Mouse (Mus musculus) testis, postnatal 10 days (tissue): ENCODE results near the gene Kif3c.
A peak's percentile ranks its signal among the peaks of the same experiment; 100 is the strongest.
"Not testable (repeated sequence)": the region's sequence is repeated elsewhere in the genome, so short reads cannot be mapped to it uniquely, and the experiment has no call there.

Experiments
- DNase-seq: peaks from one replicate; pipeline ENCODE4 v3.0.0; 2021; ENCODE audit warnings: low spot score

Gene Kif3c

GRCm38 (mm10) chr12:3370979-3371925 is 6.3 kb downstream of the Kif3c start:
- DNase-seq: no peak

DNA sequence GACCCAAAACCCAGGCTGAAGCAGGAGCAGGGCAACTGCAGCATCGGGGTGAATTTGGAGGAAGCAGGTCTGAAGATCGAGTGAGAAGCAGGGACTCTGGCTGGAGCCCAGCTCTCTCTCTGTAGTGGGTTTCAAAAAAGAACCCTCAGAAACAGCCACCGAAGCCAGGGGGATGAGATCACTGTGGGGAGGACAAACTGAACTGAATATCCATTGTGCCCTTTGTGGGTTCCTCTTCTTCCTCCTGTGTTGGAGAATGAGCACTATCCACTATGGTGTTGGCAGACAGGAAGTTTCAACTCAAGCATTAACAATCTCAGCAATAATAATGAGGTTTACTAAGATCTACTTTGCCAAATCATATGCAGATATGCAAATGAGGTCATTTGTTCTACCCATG is 7.1 kb downstream of the Kif3c start:
- DNase-seq: no peak

GRCm38 (mm10) chr12:3373566-3373965 is 8.6 kb downstream of the Kif3c start:
- no peak for DNase-seq

- DNase-seq: no peak
Observed at GRCm38 (mm10) chr12:3374552-3374951, 9.6 kb downstream of the Kif3c start.

DNA sequence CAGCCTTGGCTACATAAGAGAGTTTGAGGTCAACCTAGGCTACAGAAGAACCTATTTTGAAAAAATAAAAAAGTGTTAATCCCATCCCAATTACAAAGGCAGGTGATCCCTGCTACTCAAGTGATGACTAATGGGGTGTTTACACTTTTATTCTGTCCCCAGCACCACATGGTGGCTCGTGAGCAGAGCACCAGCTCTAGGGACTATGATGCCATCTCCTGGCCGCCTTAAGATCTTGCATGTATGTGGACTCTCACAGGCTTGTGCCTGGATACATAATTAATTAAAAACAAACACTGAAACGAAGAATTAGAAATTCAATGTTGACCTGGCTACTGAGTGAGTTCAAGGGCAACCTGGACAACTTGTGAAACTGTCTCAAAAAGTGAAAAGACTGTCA is 12.3 kb downstream of the Kif3c start:
- no peak for DNase-seq

DNA sequence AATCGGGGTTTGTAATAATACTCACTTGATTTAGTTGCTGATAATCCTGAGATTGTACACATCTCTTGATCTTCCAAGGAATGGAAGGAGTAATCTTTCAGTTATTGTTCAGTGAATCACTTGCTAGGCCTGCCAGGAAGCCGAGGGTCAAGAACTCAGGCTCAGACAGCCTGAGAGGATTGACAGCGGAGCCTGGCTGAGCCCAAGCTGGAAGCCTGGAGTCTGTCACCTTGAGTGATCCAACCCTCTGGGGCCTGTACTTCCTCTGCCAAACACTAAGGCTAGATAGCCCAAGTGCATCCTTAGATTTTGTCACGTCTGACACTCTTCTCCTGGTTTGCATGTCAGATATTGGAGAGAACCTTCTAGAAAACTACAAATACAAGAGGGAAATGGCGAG is 12.8 kb downstream of the Kif3c start:
- no peak for DNase-seq

DNA sequence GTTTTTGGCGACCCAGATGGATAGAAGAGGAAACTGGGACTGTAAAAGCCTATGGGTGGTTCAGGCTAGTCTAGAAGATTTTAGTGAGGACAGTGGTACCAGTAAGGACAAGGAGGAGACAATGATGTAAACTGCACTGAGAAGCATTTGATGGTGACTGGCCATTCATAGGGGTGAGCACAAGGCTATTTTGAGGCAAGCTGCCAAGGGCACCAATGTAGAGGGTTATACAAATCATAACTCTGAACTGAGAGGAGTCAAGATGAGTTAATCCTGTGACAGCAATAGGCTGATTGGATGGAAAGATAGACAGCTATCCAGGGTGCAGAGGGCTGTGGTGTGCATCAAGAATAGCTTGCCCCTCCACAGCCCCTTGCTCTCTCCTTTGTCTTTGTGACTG is 19.9 kb downstream of the Kif3c start:
- DNase-seq: no peak

DNA sequence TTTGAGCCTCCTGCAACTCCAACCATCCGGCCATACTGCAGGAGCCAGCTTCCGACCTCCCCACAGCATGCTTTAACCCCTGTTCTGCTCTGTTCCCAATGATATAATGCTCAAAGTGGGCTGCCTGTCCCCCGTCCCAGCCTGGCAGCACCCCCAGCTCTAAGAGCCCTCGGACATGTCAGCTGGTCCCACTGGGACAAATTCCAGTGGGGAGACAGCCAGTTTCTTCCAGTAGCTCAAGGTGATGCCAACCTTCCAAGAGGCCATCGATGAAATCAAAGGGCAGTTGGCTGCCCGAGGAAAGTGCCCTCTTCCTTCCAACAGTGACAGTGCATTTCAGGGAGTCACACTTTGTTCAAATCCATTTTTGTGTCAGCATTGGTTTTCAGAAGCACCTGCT is 20.3 kb downstream of the Kif3c start:
- DNase-seq: no peak

GRCm38 (mm10) chr12:3385940-3386339 is 21.0 kb downstream of the Kif3c start:
- no peak for DNase-seq

- no peak for DNase-seq
Observed at GRCm38 (mm10) chr12:3387891-3388290, 23.0 kb downstream of the Kif3c start.

DNA sequence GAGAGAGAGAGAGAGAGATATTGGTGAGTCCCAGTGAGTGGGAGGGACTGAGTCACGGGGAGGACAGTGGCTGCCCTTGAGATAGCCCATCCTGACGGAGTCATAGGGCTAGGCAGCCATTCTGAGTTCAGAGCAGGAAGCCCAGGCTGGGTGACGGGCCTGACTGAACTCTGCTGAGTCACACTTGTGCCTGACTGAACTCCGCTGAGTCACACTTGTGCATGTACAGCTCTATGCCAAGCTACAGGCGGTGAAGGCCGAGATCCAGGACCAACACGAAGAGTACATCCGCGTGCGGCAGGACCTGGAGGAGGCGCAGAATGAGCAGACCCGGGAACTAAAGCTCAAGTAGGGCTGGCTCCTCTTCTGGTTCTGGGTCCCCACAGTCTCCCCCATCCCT is 24.5 kb downstream of the Kif3c start:
- DNase-seq: no peak

DNA sequence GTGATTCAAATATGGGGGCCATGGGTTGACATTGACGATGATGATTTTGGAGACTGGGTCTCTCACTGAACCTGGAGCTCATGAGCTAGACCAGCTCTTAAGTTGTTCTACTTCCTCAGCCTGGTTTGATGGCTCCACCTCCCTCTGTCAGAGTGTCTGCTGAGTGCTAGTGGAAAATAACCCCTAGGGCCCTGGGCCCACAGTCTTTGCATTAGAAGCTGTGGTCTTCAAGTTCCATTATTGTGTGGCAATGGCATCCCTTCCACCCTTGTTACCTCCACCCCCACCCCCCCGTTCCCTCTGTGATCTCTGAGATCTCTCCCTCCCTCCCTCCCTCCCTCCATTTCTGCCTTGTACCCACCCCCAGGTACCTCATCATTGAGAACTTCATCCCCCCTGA is 25.1 kb downstream of the Kif3c start:
- DNase-seq: no peak

DNA sequence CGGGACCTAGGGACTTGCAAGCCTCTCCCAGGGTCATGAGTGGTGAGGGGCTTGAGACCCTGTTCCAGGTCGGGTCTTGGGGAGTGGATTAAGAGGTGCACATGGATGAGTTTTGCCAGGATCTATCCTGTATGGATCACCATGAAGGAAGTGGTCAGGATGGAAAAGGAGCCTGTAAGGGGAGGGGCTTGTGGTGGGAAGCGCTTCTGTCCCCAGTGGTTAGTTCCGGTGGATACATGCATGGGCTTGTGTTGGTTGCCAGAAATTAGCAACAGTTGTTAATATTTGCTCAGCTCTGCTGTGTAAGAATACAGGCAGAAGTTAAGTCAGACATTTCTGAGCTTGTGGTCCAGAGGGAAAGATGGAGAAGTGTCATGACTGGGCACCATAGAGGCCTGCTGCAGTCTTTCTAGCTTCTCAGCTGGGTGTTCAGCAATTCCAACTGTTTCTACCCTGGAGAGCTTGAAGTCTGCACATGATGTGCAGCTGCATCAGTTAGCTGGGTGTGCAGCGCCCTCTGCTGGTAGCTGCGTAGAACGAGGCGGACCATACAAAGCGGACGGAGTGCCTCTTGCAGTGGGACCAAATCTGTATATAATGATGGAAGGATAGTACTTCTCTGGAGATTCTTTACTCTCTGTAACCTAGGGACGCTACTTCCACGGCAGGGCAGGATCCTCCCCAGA is 25.8 kb downstream of the Kif3c start:
- DNase-seq: peak; percentile 94

DNA sequence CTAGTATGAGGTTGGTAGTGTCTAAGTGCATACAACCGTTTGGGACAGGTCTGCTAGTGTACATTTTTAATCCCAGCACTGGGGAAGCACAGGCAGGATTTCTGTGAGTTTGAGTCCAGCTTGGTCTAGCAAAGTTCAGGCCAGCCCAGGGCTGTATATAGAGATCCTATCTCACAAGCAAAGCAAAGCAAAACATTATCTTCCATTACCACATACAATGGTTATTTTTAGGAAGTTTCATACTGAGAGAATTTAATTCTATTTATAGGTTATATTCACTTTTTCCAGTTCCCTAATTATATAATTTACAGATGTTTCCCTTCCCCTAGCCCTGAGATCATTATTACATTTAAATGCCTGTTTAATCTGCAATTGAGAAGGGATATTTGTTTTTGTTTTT is 26.3 kb downstream of the Kif3c start:
- no peak for DNase-seq

GRCm38 (mm10) chr12:3393140-3393539 is 28.2 kb downstream of the Kif3c start:
- no peak for DNase-seq

DNA sequence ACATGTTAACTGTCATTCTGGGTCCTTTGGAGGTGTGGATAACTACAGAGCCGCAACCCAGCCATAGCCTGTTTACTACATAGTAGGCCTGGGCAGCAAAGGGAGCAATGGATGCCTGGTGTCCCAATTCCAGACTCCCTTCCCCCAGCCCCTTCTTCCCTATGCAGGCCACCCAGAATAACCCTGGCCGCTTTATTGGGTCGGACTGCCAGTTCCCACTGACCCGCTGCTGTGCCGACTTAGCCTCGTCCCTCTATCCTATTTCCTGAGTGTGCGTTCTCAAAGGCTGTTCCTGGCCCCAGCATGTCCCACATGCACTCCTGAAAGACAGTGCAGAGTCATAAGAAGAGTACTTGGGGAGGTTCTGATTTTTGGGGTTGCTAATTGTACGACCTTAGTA is 32.0 kb downstream of the Kif3c start:
- DNase-seq: no peak

DNA sequence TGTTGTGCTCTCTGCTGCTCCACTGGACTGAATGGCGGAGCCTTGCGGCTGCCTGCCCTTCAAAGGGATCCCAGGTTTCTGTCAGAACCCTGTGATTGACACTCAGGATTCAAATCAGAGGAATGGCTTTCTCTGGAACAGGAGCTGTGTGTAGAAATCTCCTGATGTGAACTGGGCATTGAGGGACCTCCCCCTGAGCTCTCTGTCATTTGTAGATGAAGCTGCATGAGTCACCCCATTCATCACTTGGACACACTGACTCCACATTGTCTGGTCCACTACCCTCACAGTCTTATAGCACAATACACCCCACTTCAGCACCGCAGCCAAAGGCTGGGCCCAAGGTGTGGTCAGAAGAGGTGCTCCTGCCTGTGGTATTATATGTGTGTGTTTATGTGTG is 40.7 kb downstream of the Kif3c start:
- DNase-seq: not testable (repeated sequence)

- DNase-seq: no peak
Observed at GRCm38 (mm10) chr12:3406585-3406984, 41.7 kb downstream of the Kif3c start.

- no peak for DNase-seq
Observed at GRCm38 (mm10) chr12:3414956-3415355, 50.0 kb downstream of the Kif3c start.

- DNase-seq: no peak
Observed at GRCm38 (mm10) chr12:3418761-3419160, 53.8 kb downstream of the Kif3c start.

DNA sequence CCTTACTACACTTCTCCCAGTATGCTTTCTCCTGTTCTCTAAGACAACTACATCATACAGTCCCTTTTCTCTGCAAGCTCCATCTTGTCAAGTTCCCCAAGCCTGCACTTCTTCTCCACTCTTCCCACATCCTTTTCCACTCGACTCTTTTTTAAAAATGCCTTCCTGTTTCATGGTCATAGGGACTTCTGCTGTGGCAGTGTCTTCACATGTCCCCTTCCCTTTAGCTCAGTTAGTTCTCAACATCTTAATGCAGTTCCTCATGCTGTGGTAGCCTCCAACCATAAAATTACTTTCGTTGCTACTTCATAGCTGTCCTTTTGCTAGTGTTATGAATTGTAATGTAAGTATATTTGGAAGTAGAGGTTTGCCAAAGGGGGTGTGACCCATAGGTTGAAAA is 55.6 kb downstream of the Kif3c start:
- DNase-seq: no peak

- DNase-seq: no peak
Observed at GRCm38 (mm10) chr12:3422786-3423185, 57.9 kb downstream of the Kif3c start.

GRCm38 (mm10) chr12:3424179-3424578 is 59.2 kb downstream of the Kif3c start:
- no peak for DNase-seq
